Mouse (Mus musculus) kidney, adult 2 months (tissue): ENCODE data around the gene Dip2c.

Experiments
- CTCF ChIP-seq: fragments of 200-500 bp; conservative IDR thresholded peaks from 2 replicates; pipeline ENCODE4 v1.5.1; 2011; ENCODE audit warnings: low read depth, mild to moderate bottlenecking, control low read depth, low read length, moderate library complexity, mixed read lengths; ENCODE audit not compliant: insufficient read depth, insufficient read length
- POLR2A ChIP-seq: fragments of 200-500 bp; IDR thresholded peaks from one replicate; pipeline ENCODE4 v1.6.1; 2011; ENCODE audit warnings: low read depth, low read length, control low read depth

- TF ChIP-seq POLR2A (no peak), CTCF (no peak)
These were observed 218.4 kb downstream of the Dip2c start for GRCm38 (mm10) chr13:9494726-9495125.
